Mouse (Mus musculus) heart, postnatal 36 days (tissue): Measurements from ENCODE around the gene Gnb3. TPM values are rescaled to one million over a fixed set of nuclear protein-coding genes. Genes with fewer than 3 reads are reported as not detected.
A peak's percentile ranks its signal among the peaks of the same experiment; 100 is the strongest.

Experiments
- DNase-seq, 2 experiments: peaks; one replicate each; pipeline ENCODE4 v3.0.0; 2021 to 2022
- intact Hi-C: fragments of 180-260 bp; cut with DNase I; formaldehyde crosslinking; loops from one replicate; pipeline ENCODE4 v1.15.1; 2025
- total RNA-seq, 2 experiments: library from RNA; stranded (reverse); gene quantifications; 2 replicates each; pipeline ENCODE4 v1.2.3; 2021

Gene Gnb3
- 1 to 10 TPM; 5.1 to 5.9 TPM for total RNA-seq

- DNase-seq, result no peak
- intact Hi-C loops, result no loop called here
Observed at GRCm38 (mm10) chr6:124840241-124841167, at the start of gene Gnb3. Gnb3 (minus strand) TSS chr6:124840275.

GRCm38 (mm10) chr6:124888555-124889125 is 48.6 kb upstream of the Gnb3 start:
- intact Hi-C loops, result no loop called here
- DNase-seq, result no peak

GRCm38 (mm10) chr6:124887986-124888385 is 47.9 kb upstream of the Gnb3 start, which contains the start of gene Cd4:
Cd4 (minus strand) TSS chr6:124888221.
- no peak for DNase-seq
- intact Hi-C loops, result no loop called here

GRCm38 (mm10) chr6:124885956-124886381 is 45.9 kb upstream of the Gnb3 start:
- DNase-seq, result no peak
- intact Hi-C loops, result no loop called here

GRCm38 (mm10) chr6:124884714-124885500 is 44.8 kb upstream of the Gnb3 start:
- DNase-seq, result peak; percentile 26 to 30
- intact Hi-C loops, result no loop called here

GRCm38 (mm10) chr6:124883351-124883750 is 43.3 kb upstream of the Gnb3 start:
- intact Hi-C loops, result no loop called here
- no peak for DNase-seq

GRCm38 (mm10) chr6:124881821-124882220 is 41.7 kb upstream of the Gnb3 start:
- intact Hi-C loops, result no loop called here
- DNase-seq, result no peak

GRCm38 (mm10) chr6:124879390-124879789 is 39.3 kb upstream of the Gnb3 start:
- intact Hi-C loops, result no loop called here
- DNase-seq, result no peak

- no peak for DNase-seq
- intact Hi-C loops, result no loop called here
Observed at GRCm38 (mm10) chr6:124874348-124874747, 34.3 kb upstream of the Gnb3 start.

- intact Hi-C loops, result no loop called here
- no peak for DNase-seq
Observed at GRCm38 (mm10) chr6:124866560-124866959, 26.5 kb upstream of the Gnb3 start.

GRCm38 (mm10) chr6:124865766-124866362 is 25.8 kb upstream of the Gnb3 start:
- no peak for DNase-seq
- intact Hi-C loops, result no loop called here

- intact Hi-C loops, result no loop called here
- DNase-seq, result peak; percentile 55 to 58
Observed at GRCm38 (mm10) chr6:124863658-124864298, 23.7 kb upstream of the Gnb3 start, which contains the start of gene Gpr162. Gpr162 (minus strand) TSS chr6:124863983.

GRCm38 (mm10) chr6:124863125-124863657 is 23.1 kb upstream of the Gnb3 start:
- intact Hi-C loops, result no loop called here
- DNase-seq, result no peak

- DNase-seq, result no peak
- intact Hi-C loops, result no loop called here
Observed at GRCm38 (mm10) chr6:124862406-124863124, 22.5 kb upstream of the Gnb3 start.

GRCm38 (mm10) chr6:124861802-124862201 is 21.7 kb upstream of the Gnb3 start:
- DNase-seq, result no peak
- intact Hi-C loops, result loop anchor here (1.0 kb wide), 1 partner anchor 221 kb away; no protein-coding TSS in a partner anchor

GRCm38 (mm10) chr6:124861266-124861665 is 21.2 kb upstream of the Gnb3 start:
- intact Hi-C loops, result loop anchor here (1.0 kb wide), 1 partner anchor 222 kb away; no protein-coding TSS in a partner anchor
- no peak for DNase-seq

GRCm38 (mm10) chr6:124860511-124860910 is 20.4 kb upstream of the Gnb3 start:
- no peak for DNase-seq
- intact Hi-C loops, result no loop called here

GRCm38 (mm10) chr6:124859725-124860124 is 19.6 kb upstream of the Gnb3 start:
- peak; percentile 88 to 93 for DNase-seq
- intact Hi-C loops, result loop anchor here (1.0 to 10.0 kb wide), 3 partner anchors 43 to 105 kb away; partner anchors contain the start of gene Cops7a
